Mouse (Mus musculus): ENCODE results near the gene Zranb2.

DNA sequence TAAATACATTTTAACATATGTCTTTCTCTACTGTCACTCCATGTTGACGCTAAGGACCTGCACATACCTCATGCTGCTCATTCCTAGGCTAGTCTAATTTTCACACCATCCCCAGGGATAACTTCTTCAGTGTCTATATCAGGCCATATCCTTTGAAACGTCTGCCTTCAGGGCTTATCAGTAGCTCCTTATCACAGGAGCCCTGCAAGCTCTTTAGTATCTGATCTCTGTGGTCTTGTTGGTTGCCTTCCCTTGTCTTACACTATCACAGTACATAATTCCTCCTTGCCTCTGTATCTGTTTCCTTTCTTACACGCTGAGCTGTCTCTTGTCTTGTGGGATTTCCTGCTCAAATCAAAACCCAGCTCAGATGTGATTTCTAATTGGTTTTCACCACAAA lies 17.5 kb upstream of the Zranb2 start:
- TF ChIP-seq MYB (IDR thresholded peaks at IDR 0.05; ENCODE audit: low read depth, low read length) = no peak
- TF ChIP-seq CTCF (IDR thresholded peaks at IDR 0.05 in 2 of 3, conservative IDR thresholded peaks at IDR 0.05 in 1 of 3; ENCODE audit: control insufficient read depth in 1 of 3, insufficient read depth in 1 of 3, low read depth in 2 of 3, low read length in 3 of 3, poor library complexity in 1 of 3, severe bottlenecking in 1 of 3) = no peak
- TF ChIP-seq MAZ (IDR thresholded peaks at IDR 0.05; ENCODE audit: low read depth, low read length) = no peak
- no peak for TF ChIP-seq POLR2A (IDR thresholded peaks at IDR 0.05; ENCODE audit: control insufficient read depth in 1 of 2, insufficient read depth in 1 of 2, low read depth in 1 of 2, low read length in 2 of 2, poor library complexity in 1 of 2)
- no peak for TF ChIP-seq KAT2A (conservative IDR thresholded peaks at IDR 0.05; ENCODE audit: low read depth, low read length)
- no peak for TF ChIP-seq ZC3H11A (IDR thresholded peaks at IDR 0.05; ENCODE audit: low read depth, low read length)
